Mouse (Mus musculus) heart, postnatal 4 days (tissue): ENCODE data around the gene Gm49358. TPM values are rescaled to one million over a fixed set of nuclear protein-coding genes. Genes with fewer than 3 reads are reported as not detected.

Experiments
- DNase-seq: peaks from one replicate; pipeline ENCODE4 v3.0.0; 2021
- total RNA-seq, 2 experiments: library from RNA; stranded (reverse); gene quantifications; 2 replicates each; pipeline ENCODE4 v1.2.3; 2021

The Gm49358 gene
- total RNA-seq = 10 to 100 TPM; 12.8 to 14.2 TPM

- DNase-seq = no peak
These were observed at the start of gene Gm49358 for GRCm38 (mm10) chr10:86763672-86764071. TSS of gene Gm49358 (plus strand) at chr10:86763972.

GRCm38 (mm10) chr10:86727548-86727980 is 36.2 kb upstream of the Gm49358 start:
- DNase-seq = peak; percentile 33

DNA sequence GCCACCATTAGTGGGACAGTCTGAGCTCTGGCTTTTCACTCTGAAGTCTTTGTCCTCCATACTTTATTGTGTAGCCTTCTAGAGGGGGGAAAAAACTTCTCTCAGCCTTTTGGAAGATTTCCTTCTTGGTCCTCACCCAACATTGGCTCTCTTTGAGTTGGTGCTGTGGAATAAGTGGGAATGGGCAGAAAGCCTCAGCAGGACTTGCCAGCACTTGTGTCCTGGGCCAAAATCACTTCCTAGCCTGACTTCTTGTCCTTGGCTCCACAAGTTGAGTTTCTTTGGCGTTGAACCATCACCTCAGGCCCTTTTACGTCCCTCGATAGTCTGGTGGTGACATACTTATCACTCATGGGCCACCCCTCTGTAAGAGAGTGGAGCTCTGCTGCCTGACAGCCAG is 35.6 kb upstream of the Gm49358 start:
- DNase-seq = no peak

DNA sequence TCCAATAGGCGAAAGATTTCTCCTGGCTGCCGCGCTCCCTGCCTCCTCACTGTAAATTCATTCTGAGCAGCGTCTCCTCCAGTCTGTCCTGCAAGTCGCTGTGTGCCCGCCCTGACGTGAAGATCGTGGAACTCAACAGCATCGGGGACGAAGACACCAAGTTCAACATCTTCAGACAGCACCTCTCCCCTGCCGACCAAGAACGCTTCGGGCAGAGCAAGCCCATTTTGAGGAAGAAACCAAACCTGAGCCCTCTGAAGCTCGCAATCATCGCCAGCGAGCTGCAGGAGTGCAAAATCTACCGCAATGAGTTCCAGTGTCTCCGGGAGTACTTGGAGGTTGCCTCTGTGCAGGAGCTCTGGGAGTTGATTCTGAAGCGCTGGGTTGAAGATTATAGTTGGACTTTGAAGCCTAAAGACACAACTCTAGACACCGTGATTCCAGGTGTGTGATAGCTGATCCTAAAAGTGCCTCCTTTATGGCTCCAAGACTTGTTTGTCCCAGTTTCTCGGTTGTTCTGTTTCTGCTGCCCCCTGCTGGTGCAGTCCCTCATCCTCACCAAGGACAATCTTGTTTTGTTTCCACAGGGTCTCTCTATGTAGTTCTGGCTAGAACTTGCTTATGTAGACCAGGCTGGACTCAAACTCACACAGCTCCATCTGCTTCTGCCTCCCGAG is 32.8 kb upstream of the Gm49358 start:
- DNase-seq = peak; percentile 89

DNA sequence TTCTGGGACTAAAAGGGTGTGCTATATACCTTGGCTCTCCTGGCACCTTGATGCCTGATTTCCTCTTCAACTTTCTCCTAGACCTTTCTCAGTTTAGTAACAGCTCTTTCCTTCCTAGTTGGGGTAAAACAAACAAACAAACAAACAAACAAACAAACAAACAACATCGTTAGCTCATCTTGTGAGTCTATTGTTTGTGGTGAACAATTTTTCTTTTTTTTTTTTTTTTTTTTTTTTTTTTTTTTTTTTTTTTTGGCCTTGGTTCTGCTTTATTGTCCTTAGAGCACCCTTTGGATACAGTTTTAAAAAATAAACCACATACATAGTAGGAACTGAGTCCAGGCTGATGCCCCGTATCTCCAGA is 32.3 kb upstream of the Gm49358 start:
- DNase-seq = no peak

DNA sequence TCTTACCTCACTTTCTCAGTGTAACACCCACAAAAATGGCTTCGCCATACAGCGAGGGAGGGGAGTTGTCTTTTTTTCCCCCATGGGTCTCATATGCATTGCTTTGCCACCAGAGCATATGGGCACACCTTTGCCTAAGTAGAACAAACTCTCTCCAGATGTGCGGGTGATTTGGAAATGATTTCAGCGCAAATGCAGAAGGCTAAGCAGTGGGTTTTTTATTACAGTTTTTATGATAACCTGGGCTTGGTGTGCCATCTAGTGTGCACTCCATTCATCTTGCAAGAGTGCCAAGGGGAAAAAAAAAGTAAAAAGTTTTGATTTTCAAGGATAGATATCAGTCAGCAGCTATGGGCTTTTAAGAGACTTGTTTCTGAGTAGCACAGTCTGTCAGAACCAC is 28.7 kb upstream of the Gm49358 start:
- no peak for DNase-seq

GRCm38 (mm10) chr10:86742918-86743317 is 20.9 kb upstream of the Gm49358 start:
- DNase-seq = no peak

DNA sequence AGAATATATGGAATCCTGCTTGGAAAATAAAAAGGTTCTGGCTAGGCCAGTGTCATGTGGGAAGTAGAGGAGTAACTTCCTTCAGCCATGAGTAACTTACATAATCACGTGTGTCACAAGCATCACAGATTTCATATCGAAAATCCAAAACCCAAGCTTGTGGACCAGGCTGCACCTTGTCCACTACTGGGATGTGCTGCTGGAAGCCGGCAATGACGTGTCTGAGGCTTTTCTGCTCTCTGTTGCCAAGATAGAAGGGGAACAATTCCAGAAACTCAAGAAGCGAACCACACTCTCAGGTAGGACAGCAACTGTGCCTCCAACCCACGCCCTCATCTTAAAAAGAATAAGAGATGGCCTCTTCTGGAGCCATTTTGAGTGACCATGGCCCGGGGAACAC is 19.5 kb upstream of the Gm49358 start:
- no peak for DNase-seq

DNA sequence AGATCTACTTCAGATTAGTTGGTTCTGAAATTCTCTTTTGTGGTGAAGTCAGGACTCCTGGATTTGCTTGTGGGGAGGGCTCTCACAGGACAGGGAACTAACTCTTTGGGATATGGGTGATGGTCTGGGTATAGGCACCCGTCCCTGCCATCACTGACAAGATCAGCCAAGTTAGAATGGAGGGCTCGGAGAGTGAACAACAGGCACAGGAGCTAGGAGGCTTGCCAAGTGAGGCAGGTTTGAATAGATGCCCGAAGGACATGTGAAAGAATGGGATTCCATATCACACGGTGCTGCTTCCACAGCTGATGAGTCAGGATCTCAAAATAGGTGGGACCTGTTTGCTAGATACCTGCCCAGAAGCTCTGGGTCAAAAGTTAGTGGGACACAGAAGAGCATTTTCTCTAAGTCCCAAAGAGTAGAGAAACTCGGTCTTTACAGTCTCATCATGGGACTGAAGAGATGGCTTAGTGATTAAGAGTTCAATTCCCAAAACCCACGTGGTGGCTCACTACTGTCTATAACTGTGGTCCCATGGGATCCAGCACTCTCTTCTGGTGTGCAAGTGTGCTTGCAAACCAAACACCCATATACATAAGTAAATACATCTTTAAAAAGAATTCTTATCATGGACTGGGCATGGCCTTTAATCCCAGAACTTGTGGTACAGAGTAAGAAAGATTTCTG is 7.8 kb upstream of the Gm49358 start:
- peak; percentile 38 for DNase-seq

- no peak for DNase-seq
These were observed 6.0 kb upstream of the Gm49358 start for GRCm38 (mm10) chr10:86757724-86758123.

DNA sequence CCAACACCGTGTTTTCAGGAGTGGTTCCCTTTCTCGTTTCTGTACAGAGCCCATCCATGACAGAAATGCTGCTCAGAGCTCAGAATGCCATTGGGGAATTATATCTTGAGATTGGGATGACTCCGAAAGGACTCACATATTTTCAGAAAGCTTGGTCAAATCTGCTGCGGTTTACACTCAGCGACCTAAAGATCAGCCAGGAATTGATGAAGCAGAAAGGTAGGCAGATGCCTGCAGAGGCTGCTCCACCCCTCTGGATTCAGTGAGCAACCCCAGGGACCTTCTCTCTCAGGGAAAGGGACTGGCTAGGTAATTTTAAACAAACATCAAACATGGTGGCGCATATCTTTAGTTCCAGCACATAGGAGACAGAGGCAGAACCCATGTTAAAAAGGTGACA is 5.6 kb upstream of the Gm49358 start:
- DNase-seq = no peak

DNA sequence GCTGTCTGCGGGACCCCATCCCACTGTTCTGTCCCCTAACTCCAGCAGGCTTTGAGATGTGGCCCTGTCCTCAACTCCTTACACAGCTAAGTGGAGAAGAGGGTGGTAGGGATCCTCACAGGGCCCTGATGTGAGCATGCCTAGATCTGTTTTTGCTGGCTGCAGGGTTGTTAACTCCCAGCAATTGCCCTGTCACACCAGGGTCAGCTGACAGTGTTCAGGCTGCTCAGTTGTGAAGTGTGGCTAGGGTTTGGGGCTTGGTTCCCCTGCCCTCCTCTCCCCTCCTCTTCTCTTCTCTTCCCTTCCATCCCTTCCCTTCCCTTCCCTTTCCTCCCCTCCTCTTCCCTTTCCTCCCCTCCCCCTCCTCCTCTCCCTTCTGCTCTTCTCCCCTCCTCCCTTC is 2.5 kb upstream of the Gm49358 start:
- no peak for DNase-seq

DNA sequence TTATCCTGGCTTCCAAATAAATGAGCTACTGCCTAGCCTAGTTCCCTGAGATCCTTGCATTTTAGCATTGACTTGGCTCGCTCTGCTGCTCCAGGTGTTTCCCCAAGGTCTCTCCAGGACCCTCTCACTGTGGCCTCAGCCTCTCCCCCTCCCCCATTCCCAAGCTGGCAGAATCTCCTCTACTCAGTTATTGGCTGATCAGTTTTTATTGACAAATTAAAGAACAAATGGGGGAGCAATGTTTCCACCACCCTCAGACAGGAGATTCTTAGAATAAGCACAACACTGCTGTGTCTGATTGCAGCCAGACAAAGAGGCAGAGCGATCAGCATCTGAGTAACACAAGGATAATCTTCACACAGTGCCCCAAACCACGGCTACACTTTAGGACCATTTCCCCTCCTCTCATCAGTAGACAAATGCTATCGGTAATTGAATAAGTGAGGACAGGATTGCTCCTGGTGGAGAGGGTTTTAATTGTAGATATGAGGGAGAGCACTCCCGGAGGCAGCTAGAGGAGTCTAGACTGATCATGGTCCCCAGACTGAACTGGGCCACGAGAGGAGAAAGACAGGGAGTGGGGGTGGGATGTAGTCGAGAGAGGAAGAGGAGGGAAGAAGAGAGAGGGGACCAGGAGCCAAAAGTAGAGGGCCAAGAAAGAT is 1.9 kb upstream of the Gm49358 start:
- no peak for DNase-seq

DNA sequence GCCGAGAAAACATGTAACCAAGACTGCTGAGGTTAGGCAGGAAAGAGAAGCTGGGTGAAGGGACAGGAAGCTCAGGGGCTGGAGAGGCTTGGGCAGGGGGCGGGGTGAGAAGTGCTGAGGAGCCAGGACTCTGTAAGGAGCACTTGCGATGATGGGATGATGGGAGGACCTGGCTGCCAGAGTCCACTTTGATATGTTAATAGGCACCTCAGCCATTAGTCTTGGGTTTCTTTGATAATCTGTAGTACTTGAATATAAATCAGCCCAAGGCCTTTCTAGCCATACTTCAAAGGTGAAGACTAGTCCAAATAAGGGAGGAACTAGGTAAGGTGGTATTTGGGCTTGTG is 1.4 kb upstream of the Gm49358 start:
- DNase-seq = no peak

- no peak for DNase-seq
These were observed 1.7 kb downstream of the Gm49358 start for GRCm38 (mm10) chr10:86765344-86765966.

- no peak for DNase-seq
These were observed 5.4 kb downstream of the Gm49358 start for GRCm38 (mm10) chr10:86769216-86769615.

DNA sequence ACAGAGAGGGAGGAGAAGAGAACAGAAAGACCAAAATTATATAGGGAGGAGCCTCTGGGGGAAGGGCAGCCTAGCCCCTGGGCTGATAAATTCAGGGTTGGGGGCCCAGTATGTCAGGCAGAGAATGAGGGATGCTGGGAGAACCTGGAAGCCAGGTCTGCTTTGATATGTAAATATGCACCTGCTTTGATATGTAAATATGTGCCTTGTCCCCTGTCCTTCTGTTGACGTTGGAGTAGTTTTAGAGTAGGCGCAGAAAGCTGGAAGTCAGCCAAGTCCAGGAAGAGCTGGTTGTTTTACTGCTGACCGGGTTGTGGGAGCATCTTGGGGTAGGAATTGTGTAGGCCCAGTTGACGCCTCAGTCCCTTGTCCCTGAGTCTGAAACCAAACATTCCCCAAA is 6.0 kb downstream of the Gm49358 start:
- DNase-seq = peak; percentile 62

DNA sequence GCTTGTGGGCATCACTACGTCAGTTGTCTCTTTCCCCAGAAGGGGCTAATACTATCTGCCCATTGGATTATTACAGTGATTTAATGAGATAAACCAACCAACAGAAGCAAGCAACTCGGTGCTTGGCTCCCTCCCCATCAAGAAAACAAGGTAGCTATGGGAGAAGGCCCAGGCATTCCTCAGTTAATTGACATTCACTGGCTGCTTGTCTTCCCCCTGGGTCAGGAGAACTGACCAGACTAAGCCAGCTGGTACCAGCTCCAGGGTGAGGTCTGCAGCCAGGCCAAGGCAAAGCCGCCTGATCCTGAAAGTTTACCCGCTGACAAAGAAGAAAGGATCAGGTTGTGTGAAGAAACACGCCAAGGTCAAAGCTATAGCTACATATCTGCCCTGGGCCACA is 7.9 kb downstream of the Gm49358 start:
- DNase-seq = no peak

DNA sequence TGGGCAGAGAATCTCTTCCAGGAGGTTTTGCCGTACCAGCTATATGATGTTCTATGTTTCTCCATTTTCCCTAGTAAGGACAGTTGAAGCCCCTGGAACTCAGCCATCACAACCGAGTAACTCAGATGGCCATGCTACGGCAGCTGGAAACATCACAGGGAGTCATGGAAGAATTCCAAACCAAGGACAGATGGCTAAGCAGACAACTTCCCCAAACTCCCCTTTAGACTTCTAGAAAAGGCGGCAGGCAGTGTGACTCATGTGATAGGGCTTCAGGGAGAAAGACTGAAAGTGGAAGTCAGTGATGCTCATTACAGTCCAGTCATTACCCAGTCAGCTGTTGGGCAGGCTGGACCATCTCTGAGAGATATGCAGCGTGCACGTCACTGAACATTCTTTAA is 8.5 kb downstream of the Gm49358 start:
- peak; percentile 16 for DNase-seq

DNA sequence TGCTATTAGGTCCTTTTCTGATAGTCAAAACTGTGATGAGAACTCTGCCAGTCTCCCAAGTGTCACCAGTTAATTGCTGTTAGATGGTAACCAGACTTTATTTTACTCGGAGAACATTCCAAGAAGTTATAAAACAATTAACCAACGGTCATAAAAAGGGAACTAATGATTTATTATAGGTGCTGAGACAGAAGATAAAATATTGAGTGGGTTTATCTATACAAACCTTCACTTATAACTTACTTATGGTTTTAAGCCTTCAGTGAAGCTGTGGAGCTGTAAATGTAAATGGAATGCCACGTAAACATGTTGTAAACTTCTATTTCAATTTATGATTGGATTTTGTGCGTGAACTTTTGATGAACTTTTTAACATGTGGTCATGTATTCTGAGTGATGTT is 9.6 kb downstream of the Gm49358 start:
- no peak for DNase-seq

DNA sequence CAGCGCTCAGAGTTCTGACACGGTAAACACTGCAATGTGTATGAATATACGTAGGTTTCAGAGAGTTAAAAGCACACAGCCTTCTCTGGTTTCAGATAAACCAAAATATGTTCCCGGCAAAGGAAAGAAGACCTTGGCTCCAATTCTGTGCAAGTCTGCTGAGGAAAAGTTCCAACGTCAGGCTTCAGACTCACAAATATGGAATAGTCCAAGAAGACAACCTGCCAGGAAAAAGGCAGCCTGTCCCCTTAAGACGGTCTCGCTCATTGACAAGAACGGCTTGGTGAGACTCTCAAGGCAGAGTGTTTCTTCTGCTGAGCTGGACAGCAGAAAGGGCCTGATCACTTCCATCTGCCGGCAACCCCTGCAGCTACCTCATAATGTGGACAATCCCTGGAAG is 12.5 kb downstream of the Gm49358 start:
- DNase-seq = peak; percentile 32

- no peak for DNase-seq
These were observed 14.0 kb downstream of the Gm49358 start for GRCm38 (mm10) chr10:86777614-86778319.
